Mouse (Mus musculus) ovary, postnatal 10 days (tissue): ENCODE data around the gene Adcy1.
"Not testable (repeated sequence)": the region's sequence is repeated elsewhere in the genome, so short reads cannot be mapped to it uniquely, and the experiment has no call there.

Experiments
- DNase-seq: peaks from one replicate; pipeline ENCODE4 v3.0.0; 2022; ENCODE audit warnings: low spot score

Gene Adcy1

DNA sequence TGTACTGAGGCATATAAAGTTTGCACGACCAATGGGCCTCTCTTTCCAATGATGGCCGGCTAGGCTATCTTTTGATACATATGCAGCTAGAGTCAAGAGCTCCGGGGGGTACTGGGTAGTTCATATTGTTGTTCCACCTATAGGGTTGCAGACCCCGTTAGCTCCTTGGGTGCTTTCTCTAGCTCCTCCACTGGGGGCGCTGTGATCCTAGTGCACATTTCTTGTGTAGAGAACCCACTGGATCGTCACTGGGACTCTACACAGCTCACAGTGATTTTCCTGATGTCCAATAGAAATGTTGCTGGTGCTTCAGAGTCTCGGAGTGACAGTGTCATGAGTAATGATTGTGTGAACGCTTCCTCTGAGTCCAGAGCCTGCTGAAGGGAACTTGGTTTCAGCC, 158.5 kb downstream of the Adcy1 start:
- DNase-seq: not testable (repeated sequence)

DNA sequence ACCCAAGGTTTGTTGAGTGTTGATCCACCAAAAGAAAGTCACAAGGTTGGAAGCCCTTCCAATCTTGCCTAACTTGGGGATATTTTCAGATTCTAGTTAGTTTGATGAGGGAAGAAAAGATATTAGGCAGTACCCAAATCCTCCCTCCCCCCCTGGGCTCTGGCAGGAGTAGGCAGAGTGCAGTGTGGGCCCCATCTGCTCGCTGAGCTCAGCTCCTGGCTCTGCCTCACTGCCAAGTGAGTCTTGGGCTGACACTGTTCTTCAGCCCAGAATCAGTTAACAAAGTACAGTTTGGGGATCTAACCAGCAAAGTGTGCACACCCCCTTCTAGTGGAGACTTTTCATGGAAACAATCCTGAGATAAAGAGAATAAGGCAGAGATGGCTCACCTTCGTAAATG, 162.9 kb downstream of the Adcy1 start:
- DNase-seq: no peak

DNA sequence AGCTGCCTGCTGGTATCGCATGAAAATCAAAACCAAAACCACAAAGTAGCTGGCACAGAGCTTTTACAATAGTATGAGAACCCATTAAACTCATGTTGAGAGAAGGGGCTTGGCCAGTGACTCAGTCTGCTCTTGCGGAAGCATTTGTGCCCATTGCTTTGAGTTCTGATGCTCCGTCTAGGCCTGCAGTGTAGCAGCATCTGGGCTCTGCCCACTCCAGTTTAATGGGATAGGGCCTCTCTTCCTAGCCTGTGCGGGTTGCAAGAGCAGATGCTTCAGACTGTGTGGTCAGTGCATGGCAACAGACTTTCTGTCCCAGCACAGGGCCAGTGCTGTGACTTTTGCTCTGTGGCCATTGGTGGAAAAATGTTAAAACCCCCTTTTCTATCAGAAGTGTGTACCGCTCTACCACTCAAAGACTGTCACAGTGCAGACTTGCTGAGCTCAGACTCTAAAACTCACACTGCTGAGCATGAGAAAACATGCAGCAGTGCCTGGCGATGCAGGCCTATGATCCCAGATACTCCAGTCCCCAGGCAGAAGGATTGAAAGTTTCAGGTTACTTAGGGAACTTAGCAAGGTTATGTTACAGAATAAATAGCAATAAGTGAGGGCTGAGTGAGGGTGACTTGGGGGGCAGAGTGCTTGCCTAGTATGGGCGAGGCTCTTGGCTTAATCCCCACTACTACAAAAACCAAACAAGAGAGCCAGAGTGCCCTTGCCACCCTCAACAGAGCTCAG, 163.7 kb downstream of the Adcy1 start:
- DNase-seq: no peak

DNA sequence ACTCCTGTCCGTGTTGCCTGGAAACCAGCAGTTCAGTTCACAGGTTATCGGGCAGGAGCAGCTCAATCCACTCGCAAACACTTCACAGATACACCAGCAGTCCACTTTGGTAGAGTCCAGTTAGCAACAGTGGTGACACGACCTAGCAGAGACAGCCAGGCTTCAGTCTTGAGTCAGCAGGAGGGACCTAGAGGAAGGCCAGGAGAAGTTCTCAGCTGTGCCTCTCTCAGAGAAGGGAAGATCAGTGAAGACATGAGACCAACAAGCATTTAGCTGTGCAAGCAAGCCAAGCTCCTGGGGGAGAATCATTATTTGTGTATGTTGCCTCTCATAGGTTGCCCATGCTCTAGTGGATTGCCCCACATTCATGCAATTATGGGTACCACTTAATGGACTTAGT, 164.8 kb downstream of the Adcy1 start:
- DNase-seq: no peak
